Mouse (Mus musculus) frontal cortex, postnatal 36 days (tissue): ENCODE measurements around the gene Galnt6.
A peak's percentile ranks its signal among the peaks of the same experiment; 100 is the strongest.

Experiments used
- DNase-seq, 2 experiments: peaks; one replicate each; pipeline ENCODE4 v3.0.0; 2022; ENCODE audit warnings: low spot score in 2 of 2

Galnt6 gene

DNA sequence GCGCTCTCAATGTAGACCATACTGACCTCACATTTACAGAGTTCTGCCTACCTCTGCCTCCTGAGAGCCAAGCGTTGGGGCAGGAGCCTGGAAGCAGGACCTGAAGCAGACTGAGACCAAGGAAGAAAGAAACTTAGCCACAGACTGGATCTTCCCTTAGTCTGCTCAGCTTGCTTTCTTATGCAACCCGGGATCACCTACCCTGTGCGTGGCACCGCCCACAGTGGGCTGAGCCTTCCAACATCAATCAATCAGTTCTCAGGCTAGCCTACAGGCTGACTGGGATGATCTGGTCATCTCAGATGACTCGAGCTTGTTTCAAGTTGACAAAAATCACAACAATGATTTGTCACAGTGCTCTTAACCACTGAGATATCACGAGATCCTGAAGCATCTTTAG lies 24.9 kb upstream of the Galnt6 start:
- no peak for DNase-seq

DNA sequence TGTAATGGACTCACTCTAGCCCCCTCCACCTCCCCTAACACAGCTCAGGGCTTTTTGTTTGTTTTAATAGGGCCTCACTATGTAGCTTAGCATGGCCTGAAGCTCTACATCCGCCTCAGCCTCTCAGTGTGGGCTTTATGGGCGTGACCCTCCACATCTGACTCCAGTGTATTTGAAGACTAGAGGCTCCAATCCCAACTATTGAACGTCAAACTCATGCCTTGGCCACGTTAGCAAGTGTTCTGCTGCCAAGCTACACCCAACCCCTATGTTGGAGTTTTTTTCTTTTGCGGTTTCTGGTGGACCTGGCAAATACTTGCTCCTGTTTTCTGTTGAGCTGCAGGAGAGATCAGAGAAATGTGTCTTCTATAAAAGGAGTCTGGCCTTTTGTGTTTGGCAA lies 23.9 kb upstream of the Galnt6 start:
- DNase-seq: no peak

DNA sequence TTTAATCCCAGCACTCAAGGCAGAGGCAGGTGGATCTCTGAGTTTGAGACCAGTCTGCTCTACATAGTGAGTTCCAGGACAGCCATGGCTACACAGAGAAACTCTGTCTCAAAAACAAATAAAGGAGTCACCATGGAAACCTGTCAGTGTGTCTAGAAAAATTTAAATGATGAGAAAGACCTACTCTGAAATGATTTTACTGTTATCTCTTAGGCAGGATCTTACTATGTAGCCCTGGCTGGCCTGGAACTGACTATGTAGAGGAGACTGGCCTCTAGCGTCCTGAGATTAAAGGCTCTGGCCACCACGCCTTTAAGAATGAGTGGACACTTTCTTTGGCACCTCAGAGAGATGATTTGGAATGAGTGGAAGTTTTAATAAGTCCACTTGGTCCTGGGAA lies 23.3 kb upstream of the Galnt6 start:
- no peak for DNase-seq

DNA sequence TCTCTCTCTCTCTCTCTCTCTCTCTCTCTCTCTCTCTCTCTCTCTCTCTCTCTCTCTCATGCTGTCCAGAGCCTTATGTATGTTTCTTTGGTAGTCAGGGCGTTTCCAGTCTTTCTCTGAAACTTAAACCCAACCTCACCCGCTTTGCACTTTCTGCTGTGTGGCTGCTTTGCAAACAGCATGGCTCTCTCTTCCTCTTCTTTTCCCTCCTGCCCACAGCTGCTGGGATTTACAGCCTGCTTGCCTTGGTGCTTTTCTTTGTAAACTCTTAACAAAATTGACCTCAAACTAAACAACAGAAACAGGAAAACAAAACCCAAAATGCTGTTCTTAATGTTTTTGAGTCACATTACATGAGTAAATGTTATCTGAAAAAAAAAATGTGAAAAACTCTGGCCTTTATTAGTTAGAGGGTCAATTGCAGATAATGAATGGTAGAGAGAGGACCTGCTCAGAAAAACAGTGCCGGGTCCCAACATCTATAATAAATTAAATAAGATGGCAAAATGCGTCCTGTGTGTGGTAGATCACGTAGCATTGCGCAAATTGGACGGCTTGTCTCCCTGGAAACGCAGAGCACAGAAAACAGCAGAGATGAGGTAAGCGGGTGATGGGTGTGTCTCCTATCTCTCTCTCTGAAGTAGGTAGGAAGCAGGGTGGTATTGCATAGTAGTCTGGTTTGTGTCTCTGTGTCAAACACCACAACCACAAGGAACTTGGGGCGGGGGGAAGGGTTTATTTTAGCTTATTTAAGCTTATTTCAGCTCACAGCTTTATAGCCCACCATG lies 20.8 kb upstream of the Galnt6 start:
- no peak for DNase-seq

DNA sequence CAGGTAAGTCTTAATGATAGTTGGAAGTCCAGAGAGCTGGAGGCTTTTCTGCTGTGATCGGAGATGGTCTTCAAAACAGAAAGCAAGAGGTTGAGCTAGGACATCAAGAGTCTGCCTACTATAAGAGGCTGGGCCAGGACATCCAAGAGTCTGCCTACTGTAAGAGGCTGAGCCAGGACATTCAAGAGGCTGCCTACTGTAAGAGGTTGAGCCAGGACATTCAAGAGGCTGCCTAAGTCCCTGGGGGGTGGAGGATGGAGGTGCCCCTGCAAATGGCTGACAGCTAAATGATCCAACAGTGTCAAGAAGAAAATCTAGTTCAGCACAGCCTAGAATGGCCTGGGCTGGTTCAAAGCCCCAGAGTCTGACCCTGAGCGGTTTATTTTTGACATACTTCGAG lies 19.4 kb upstream of the Galnt6 start:
- DNase-seq: no peak

DNA sequence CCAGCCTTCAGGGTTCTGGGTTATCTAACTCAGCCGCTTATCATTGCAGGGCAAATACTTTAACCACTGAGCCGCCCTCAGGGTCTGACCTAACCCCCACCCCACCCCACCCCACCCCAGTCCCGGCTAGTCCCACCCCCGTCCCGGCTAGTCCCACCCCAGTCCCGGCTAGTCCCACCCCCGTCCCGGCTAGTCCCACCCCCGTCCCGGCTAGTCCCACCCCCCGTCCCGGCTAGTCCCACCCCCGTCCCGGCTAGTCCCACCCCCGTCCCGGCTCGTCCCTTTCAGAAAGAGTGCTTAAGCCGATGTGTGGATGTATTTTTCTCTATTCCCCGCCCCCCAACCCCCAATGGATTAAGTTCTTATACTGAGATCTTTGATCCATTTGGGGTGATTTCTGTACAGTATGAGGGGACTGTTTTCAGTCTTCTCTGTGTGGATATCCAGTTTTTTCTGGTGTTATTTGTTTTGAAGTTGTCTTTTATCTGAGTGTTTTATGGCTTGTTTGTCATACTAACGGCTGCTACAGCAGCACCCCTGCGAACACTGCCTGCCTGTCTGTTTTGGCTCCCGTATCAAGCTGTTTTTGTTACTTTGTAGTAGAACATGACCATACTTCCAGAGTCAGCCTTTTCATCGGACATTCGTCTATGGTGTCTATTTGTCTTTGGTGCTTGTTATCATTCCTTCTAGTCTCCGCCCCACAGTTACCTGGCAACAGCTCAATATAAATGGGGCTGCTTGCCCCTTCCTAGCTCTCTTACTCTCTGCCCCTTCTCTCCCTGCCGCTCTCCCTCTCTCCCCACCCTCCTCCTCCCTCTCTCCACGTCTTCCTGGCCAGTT lies 18.2 kb upstream of the Galnt6 start:
- no peak for DNase-seq

DNA sequence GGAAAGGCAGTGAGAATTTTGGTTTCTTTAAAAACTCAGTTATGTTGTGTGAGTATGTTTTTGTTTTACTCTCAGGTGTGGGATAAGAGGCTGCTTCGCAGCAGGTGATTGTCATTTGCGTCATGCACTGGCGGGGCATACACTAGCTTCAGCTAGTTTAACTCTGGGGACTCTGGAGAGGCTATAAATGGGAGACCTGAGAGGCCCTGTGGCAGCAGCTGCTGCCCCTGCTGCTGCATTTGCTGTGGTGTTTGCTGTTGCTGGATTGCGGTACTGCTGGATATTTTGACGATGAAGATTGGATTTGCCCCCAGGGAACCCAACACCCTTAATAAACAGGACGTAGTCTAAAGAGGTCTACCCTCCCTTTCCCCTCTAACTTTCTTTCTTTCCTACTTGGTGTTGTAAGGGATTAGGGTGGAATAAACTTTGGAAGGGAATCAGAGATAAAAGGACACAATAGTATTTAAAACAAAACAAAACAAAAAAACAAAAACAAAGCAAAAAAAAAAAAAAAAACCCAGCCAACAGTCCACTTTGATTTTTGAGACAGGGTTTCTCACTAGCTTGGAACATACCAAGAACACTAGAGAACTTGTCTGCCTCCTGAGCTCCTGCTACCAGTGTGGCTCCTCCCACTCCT lies 17.4 kb upstream of the Galnt6 start:
- no peak for DNase-seq

DNA sequence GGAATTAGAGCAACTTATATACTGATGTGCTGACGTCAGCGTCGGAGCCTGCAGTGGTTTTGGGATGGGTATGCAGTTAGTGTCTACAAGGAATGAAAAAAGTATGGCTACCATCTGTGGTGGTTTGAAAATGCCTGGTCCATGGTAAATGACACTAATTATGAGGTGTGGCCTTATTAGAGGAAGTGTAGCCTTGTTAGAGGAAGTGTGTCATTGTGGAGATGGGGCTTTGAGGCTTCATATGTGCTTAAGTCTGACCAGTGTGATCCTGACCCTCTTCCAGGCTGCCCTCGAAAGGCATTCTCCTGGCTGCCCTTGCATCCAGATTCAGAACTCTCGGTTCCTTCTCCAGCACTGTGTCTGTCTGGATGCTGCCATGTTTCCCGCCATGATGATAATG lies 14.1 kb upstream of the Galnt6 start:
- DNase-seq: no peak

DNA sequence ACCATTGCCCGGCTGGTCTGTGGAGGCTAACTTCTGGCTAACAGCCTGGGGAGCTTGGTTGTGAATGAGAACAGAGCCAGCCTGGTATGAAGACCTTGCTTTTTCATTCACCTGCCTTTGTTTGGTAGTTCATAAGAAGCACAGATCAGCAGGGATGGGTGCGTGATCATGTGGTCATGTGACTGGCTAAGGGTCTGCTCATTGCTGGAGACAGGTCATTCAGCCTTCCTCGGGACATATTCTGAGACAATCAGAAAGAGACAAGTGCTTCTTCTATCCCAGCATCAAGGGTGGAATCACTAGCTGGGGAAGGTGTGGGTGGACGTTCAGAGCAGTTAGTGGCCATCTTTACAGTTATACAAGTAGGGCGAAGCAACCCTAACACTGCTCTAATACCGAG lies 10.3 kb upstream of the Galnt6 start:
- no peak for DNase-seq

DNA sequence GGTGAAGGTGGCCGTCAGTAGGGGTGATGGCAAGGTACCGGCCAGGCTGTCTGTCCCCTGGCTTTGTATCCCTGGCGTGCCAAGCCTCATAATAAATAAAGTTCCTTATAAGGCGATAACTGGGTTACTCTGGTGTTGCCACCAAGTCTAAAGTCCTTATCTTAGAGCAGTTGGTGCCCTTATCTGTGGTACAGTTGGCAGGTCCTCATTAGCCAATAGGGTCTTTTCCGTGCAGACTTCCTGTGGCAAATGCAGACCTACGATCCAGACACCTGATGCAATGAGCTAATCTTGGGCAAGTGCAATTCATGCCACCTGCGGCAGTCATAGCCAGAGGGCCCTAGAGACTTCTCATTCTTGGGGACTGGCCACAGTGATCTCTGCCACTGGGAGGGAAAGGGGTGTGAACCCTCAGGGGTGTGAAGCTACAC lies 9.2 kb upstream of the Galnt6 start:
- no peak for DNase-seq

DNA sequence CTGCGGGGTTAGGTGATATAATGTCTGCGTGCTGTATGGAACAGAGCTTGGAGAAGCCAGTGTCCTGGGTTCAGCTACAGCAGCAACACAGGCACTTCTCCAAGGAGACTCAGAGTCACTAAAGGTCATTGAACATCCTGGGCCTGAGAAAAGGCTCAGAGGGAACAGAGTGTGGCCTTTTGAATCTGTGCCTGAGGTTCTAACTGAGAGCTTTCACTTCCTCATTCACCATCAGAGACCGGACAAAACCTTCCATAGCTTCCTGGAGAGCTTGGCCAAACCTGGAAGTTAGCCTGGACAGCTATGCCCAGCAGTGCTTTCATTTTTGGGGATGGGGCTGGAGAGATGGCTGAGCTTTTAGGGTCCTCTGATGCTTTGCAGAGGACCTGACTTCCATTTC lies 8.5 kb upstream of the Galnt6 start:
- DNase-seq: no peak

DNA sequence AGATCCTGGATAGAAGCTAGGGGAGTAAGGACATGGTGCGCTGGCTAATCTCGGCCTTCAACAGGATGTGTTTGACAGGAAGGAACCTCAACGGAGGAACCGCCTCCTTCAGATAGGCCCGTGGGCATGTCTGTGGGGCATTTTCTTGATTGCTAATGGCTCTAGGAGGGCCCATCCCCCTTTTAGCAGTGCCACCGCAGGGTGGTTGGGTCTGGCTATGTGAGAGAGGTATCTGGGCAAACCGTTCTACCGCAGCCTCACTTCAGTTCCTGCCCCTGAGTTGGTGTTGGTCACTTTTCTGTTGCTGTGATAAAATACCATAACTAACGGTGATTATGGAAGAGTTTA lies 6.8 kb upstream of the Galnt6 start:
- DNase-seq: no peak

DNA sequence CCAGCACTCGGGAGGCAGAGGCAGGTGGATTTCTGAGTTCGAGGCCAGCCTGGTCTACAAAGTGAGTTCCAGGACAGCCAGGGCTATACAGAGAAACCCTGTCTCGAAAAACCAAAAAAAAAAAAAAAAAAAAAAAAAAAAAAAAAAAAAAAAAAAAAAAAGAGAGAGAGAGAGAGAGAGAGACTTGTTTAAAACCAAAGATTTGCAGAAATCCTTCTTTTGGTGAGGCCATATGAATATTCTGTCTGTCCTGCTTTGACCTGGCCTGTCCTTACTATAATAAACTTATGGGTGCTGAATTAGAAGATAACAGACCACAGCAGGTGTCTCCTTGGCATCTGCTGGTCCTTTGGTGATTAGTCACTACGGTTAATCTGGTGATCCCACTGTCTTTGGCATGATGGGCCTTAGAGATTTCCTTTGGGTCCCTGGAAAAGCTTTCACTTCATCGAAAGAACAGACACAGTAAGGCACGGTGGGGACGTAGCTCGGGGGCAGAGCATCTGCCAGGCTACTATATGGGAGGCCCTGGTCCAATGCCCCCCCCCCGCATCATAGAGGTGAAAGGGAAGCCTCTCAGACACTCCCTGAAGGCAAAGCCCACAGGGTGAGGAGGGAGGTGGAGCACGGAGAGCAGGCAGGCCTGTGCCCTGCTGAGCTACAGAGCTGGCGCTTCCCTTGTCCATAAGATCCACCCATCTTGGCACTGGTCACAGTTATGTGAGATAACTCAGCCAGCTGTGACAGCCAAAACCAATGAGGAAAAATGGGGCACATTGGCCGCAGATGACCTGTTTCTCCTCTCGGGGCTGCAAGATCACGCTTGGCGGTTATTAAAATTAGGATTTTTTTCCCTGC lies 6.1 kb upstream of the Galnt6 start:
- no peak for DNase-seq

DNA sequence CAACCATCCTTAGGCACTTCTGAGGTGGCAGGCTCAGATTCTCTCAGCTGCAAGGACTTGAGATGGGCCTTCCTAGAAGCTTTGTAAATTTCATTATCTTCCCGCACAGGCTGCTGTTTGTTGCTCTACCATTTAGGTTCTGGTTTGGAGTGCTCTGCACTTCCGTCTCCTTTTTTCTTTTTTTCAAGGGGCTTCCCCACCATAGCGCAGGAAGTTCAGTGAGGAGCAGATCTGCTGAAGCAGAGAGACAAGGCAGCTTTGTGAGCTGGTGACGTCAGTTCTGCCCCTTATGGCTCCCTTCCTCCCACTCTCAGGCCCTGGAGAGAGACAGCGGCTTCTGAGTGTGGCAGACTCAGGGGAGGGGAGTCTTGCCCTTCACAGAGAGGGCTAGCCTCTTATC lies 3.4 kb upstream of the Galnt6 start:
- DNase-seq: no peak

DNA sequence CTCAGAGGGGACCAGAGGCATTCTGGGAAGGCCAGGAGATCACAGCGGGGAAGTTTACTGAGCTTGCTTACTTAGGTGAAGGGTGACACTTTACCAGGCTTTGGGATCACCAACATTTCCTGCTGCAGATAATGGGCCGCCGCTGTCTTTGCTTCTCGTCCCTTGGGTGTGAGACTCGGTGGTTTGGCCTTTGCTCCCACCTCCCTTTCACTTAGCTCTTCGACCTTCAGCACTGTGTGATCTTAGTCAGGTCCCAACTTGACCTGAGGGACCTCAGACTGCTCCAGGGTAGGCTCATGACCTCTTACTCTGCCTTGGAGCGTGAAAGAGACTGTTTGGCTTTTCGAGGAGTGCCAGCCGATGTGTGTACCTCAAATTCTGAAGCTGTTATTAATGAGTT lies 1.9 kb upstream of the Galnt6 start:
- no peak for DNase-seq

DNA sequence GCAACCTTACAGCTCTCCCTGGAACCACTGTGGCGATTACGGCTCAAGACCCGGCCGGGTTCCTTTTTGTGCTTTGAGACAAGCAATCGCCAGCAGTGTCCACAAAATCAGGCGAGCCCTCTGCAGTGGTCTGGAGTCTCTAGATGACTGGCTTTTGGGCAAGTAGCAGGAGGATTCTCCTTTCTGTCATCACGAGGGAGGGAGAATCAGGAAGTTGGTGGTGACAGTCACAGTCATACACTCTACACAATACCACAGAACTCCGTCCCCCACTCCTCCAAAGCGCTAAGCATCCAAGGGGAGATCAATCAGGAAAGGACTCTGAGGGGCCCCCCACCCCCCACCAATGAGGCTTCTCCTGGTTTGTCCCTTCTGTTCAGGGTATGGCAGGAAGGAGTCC lies 590 bp downstream of the Galnt6 start:
- DNase-seq: no peak

DNA sequence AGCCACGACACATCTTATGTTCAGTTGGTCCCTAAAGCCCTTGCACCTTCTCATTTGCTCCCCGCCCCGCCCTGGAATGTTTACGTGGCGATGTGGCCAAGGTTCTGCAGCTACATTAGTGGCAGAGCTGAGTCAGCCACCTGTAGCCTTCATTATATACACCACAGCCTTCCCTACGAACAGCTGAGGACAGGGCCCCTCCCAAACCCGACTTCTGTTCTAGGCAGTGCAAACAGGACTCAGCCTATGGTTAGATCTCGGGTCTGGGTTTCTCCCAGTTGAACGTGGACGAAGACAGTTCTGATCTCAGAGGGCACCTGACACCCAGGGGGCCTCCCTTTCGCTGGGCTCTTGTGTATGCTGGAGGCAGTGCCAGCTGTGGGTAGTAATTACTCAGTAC lies 1.3 kb downstream of the Galnt6 start:
- DNase-seq: no peak

DNA sequence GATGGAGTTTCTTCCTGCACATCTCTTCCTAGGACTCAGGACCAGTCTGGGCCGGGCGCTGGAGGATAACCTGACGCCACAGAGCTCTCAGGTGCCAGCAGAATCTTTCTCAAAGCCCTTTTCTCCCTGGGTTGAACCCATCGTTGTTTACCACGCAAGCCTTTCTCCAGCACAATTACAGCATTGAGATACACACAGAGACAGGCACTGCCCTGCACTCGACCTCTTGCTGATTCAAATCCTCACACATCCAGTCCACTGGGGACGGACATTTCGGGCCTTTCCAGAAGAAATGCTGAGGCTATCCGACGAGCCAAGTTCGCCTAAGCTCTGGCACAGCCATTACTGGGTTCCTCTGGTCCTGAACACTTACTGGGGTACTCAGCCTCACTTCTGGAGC lies 2.5 kb downstream of the Galnt6 start:
- DNase-seq: no peak

DNA sequence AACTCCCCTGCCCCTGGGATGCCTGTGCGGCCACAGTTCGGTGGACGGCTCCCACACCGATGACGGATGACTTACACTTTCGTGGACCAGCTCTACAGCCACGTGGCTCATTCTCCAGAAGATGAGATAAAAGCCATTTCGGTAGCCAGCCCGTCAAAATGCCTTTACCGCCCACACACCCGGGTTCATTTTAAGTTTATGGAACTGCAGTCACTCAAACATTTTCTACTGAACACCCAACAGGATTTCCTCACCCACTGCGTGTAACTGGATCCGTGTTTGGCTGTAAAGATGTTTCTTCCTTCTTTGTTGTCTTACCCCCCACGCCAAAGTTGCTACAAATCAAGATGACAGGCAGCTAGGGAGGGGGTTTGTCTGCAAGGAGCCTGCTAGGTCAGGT lies 5.7 kb downstream of the Galnt6 start:
- peak in 1 of 2 experiments; percentile 14 for DNase-seq

DNA sequence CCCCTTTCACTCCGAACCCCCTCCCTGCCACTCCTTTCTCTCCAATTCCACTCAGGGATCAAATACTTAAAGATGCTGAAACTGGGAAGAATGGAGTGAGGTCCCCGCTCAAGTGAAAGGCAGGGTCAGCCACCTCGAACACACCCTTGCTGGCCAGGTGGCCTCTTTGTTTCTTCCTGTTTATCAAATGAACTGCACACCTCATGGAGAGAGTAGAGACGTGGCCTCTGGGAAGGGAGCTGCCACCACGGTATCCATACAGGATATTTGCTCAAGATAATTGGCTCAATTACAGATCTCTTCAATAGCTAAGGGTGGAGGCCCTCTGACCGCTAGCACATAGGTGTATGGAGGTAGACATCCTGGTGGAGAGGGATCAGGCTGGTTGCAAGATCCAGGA lies 6.6 kb downstream of the Galnt6 start:
- DNase-seq: no peak

DNA sequence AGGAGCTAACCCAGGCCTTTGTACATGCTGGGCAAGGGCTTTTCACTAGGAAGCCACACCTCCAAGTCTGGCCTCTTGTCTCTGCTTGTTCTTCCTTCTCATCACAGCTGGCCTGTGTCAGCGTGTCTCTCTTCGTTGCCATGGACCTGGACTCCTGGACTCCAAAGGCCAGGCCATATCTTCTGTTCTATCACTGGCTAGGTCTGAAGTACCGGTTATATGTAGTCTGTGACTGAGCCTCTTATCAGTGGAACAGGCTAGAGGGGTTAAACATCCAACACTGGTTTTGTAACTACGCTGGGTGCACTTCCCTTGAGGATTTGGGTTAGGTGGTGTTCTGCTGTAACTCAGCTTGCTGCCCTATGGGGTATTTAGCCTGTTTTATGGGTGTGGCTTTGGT lies 7.2 kb downstream of the Galnt6 start:
- DNase-seq: no peak

DNA sequence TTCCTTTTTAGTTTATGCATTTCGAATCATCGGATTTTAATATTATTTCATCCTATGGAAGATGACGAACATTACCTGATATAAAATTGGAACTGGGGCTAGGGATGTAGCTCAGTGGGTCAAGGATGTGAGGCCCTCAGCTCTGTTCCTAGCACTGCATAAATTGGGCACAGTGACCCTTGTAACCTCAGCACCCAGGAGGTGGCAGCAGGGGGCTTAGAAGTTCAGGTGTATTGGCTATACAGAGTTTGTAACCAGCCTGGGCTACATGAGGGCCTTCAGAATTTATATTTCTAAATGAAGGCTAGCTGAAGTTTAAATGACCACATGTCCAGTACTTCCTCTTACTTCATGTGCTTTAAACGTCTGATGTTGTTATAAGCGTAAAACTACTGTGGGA lies 7.7 kb downstream of the Galnt6 start:
- DNase-seq: no peak
